Mouse (Mus musculus) ovary, postnatal 36 days (tissue): ENCODE results near the gene En2.

ENCODE experiments used
- DNase-seq: peaks from one replicate; pipeline ENCODE4 v3.0.0; 2022; ENCODE audit warnings: low spot score, mixed read lengths

The En2 gene

GRCm38 (mm10) chr5:28178322-28178721 is 12.8 kb downstream of the En2 start:
- no peak for DNase-seq

GRCm38 (mm10) chr5:28179237-28179790 is 13.8 kb downstream of the En2 start:
- no peak for DNase-seq

GRCm38 (mm10) chr5:28191201-28192098 is 26.0 kb downstream of the En2 start:
- no peak for DNase-seq

GRCm38 (mm10) chr5:28192099-28192454 is 26.6 kb downstream of the En2 start:
- DNase-seq = no peak

- no peak for DNase-seq
Measured at GRCm38 (mm10) chr5:28195473-28195872, 30.0 kb downstream of the En2 start.

GRCm38 (mm10) chr5:28199089-28199873 is 33.8 kb downstream of the En2 start:
- DNase-seq = no peak

- DNase-seq = no peak
Measured at GRCm38 (mm10) chr5:28203086-28203485, 37.6 kb downstream of the En2 start.

- DNase-seq = no peak
Measured at GRCm38 (mm10) chr5:28204678-28205077, 39.2 kb downstream of the En2 start.

- DNase-seq = no peak
Measured at GRCm38 (mm10) chr5:28206448-28206847, 41.0 kb downstream of the En2 start.

GRCm38 (mm10) chr5:28207043-28207442 is 41.5 kb downstream of the En2 start:
- DNase-seq = no peak

GRCm38 (mm10) chr5:28208726-28209520 is 43.4 kb downstream of the En2 start:
- no peak for DNase-seq

GRCm38 (mm10) chr5:28209549-28210431 is 44.3 kb downstream of the En2 start:
- no peak for DNase-seq

GRCm38 (mm10) chr5:28210591-28211550 is 45.4 kb downstream of the En2 start:
- no peak for DNase-seq

GRCm38 (mm10) chr5:28211651-28212310 is 46.3 kb downstream of the En2 start:
- no peak for DNase-seq

- DNase-seq = no peak
Measured at GRCm38 (mm10) chr5:28213441-28213840, 47.9 kb downstream of the En2 start.

- no peak for DNase-seq
Measured at GRCm38 (mm10) chr5:28219596-28219995, 54.1 kb downstream of the En2 start.
